Mouse (Mus musculus) liver, embryonic 15.5 days (tissue): Measurements from ENCODE around the gene Ttc9. TPM values are rescaled to one million over a fixed set of nuclear protein-coding genes. Genes with fewer than 3 reads are reported as not detected.
A peak's percentile ranks its signal among the peaks of the same experiment; 100 is the strongest.

Experiments used
- ATAC-seq: fragments of 200-750 bp; cut with Nextera tagmentation; 2 replicates; pipeline ENCODE4 v1.8.0; 2017; ENCODE audit warnings: moderate number of reproducible peaks, mild to moderate bottlenecking, moderate library complexity; ENCODE audit not compliant: insufficient read depth
- H3K27ac ChIP-seq: fragments of 300-500 bp; sonication (generic); replicated peaks from 2 replicates; pipeline ENCODE4 v1.5.1; 2015; ENCODE audit warnings: mild to moderate bottlenecking, inconsistent platforms
- H3K27me3 ChIP-seq: fragments of 300-500 bp; sonication (generic); 2 replicates; pipeline ENCODE4 v1.6.1; 2015; ENCODE audit warnings: mild to moderate bottlenecking, inconsistent platforms
- H3K36me3 ChIP-seq: fragments of 300-500 bp; sonication (generic); replicated peaks from 2 replicates; pipeline ENCODE4 v1.6.1; 2015; ENCODE audit warnings: moderate library complexity, mild to moderate bottlenecking, inconsistent platforms
- H3K4me1 ChIP-seq: fragments of 300-500 bp; sonication (generic); replicated peaks from 2 replicates; pipeline ENCODE4 v1.6.1; 2015; ENCODE audit warnings: inconsistent platforms
- H3K4me2 ChIP-seq: fragments of 300-500 bp; sonication (generic); 2 replicates; pipeline ENCODE4 v1.6.1; 2015; ENCODE audit warnings: moderate library complexity, mild to moderate bottlenecking, inconsistent platforms
- H3K4me3 ChIP-seq: fragments of 300-500 bp; sonication (generic); replicated peaks from 2 replicates; pipeline ENCODE4 v1.5.1; 2015; ENCODE audit warnings: mild to moderate bottlenecking, inconsistent platforms
- H3K9ac ChIP-seq: fragments of 300-500 bp; sonication (generic); 2 replicates; pipeline ENCODE4 v1.6.1; 2015; ENCODE audit warnings: moderate library complexity, mild to moderate bottlenecking, inconsistent platforms
- H3K9me3 ChIP-seq: fragments of 300-500 bp; sonication (generic); replicated peaks from 2 replicates; pipeline ENCODE4 v1.6.1; 2016; ENCODE audit warnings: inconsistent platforms
- WGBS: fragments of 180-500 bp; shearing (Covaris S2); methylation state at CpG from one replicate; pipeline ENCODE4 v1.1.7; 2015; ENCODE audit warnings: mixed read lengths; ENCODE audit not compliant: insufficient replicate concordance; 5-methylcytosine and 5-hydroxymethylcytosine counted together
- polyA plus RNA-seq: library from polyadenylated mRNA; unstranded; fragments of >200 nt; fragmentation: Nextera tagmentation; extraction: Ambion mirVana; gene quantifications from 2 replicates; pipeline ENCODE4 v1.2.1, GENCODE M21; 2015

Gene Ttc9
- polyA plus RNA-seq, result 0.20 and 0.24 TPM in 2 replicates

DNA sequence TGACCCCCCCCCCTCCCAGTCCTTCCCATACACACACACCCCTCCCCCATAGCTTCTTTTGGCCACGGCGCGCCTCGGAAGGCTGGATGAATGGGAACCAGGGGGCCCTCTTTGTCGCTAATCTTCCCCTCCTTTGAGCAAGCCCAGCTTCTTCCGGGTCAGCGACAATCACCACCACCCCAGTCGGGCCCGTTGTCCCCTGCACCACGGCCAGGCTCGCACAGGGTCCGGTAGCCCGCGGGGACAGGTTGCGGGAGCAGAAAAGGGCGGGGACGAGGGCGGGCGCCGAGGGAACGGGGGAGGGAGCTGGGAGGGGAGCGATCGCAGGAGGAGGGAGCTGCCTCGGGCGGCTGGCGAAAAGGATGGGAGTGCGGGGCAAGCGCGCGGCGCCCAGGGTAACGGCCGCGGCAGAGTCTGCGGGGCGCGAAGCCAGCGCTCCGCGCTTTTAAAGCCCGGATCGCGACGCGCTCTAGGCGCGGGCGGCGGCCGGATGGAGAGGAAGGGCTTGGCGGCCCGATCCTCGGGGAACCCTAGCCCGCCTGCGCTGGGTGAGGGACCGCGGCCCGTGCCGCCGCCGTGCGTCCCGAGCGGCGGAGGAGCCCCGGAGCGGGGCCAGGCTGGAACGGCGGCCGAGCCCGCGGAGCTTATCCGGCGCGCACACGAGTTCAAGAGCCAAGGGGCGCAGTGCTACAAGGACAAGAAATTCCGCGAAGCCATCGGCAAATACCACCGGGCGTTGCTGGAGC lies at the start of gene Ttc9:
Gene Ttc9, plus strand, starts transcription at position 335 of the 746 bp plus-strand sequence.
- under 1% methylated on average over 78 of the region's 82 CpGs for WGBS
- Histone ChIP-seq H3K4me3 (peak within 1 kb of the TSS; percentile 43), H3K9me3 (no peaks in the 10 kb centered on the region), H3K9ac (no peak within 1 kb of the TSS), H3K36me3 (no peaks in the 10 kb centered on the region), H3K4me1 (peaks cover 7% of the 10 kb centered on the region; the same call in 1 of the 2 replicates), H3K4me2 (peak within 1 kb of the TSS; percentile 63), H3K27ac (no peak within 1 kb of the TSS), H3K27me3 (peaks cover 64% of the 10 kb centered on the region)
- no peak for ATAC-seq

DNA sequence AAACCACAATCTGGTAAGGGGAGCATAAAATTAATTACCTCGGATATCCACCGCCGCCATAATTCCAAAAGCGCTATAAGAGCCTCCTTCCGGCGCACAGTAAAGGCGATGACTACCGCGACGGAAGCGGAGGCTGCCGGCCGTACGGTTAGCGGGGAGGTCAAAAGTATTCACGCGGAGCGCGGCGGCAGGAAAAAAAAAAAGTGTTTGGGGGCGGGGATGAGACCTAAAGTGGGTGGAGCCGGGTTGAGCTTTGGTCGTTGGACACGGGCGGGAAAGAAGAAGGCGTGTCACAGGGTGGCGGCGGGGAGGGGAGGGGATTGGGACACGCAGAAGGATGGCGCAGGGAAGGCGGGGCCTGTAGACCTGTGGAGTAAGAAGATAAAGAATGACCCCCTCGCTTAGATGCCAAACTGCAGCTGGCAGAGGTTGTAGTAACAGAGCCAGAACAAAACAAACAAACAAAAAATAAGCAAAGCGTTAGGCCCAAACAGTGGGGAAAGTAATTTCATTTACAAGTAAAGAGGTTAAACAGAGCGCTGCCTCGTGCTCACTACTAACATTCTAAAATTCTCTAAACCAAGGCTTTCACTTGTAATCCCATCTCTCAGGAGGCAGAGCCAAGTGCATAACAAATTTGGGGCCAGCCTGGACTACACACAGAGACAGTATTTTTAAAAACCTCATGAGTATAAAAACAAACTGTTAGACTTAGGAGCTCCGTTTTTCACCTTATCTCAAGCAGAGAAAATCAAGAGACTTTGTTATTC lies 36.0 kb upstream of the Ttc9 start, which contains the start of gene Med6:
Gene Med6, minus strand, starts transcription at position 107 of the 770 bp plus-strand sequence.
- Histone ChIP-seq H3K4me3 (peak within 1 kb of the TSS; percentile 84), H3K27ac (peak within 1 kb of the TSS; percentile 85)

DNA sequence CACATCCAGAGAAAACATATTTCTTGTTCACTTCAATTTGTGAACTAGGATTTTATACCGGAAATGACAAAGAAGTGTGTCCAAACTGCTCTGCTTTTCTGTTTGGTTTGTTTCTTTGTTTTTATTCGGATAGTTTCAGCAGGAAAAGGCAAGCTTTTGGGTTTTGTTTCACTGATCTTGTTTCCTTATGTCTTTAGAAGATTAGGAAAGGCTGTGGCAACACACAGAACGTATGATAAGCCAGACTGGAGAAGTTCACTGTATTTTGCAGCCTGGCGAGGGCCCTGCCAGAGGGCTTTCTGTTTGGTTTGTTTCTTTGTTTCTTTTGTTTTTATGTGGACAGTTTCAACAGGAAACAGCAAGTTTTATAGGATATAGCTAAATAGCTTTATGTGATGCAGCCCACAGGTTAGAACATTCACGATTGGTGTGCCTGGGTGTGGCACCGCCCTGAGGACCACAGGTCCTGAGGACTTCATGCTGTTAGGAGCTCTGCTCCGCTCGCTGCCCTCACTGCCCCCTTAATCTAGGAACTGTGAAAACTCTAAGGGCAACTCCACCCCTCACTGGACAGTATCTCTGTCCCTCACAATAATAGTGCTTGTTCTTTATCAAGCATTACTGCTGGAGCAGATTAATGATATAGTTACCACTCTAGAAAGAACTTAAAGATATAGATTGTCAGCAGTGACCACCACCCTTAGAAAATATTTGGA lies 34.3 kb upstream of the Ttc9 start:
- H3K4me3 ChIP-seq, result no peak overlapping the region
- peaks cover 13% of the 10 kb centered on the region; the same call in 1 of the 2 replicates for H3K27me3 ChIP-seq
- WGBS, result 22% methylated on average over 8 of the region's 8 CpGs
- peak overlapping the region; percentile 48 for H3K4me2 ChIP-seq
- H3K36me3 ChIP-seq, result no peaks in the 10 kb centered on the region
- ATAC-seq, result peak; percentile 32
- no peaks in the 10 kb centered on the region for H3K9me3 ChIP-seq
- H3K9ac ChIP-seq, result peak overlapping the region; percentile 15; the same call in 1 of the 2 replicates
- H3K4me1 ChIP-seq, result peaks cover 24% of the 10 kb centered on the region
- H3K27ac ChIP-seq, result peak overlapping the region; percentile 85

More for the DNA sequence above, 36.0 kb upstream of the Ttc9 start, which contains the start of gene Med6:
- H3K36me3 ChIP-seq, result peaks cover 11% of the 10 kb centered on the region
- peak within 1 kb of the TSS; percentile 67 for H3K4me2 ChIP-seq
- ATAC-seq, result peak; percentile 97
- peak within 1 kb of the TSS; percentile 63 for H3K9ac ChIP-seq
- WGBS, result 1% methylated on average over 36 of the region's 36 CpGs
- H3K27me3 ChIP-seq, result peaks cover 7% of the 10 kb centered on the region; the same call in 1 of the 2 replicates
- H3K9me3 ChIP-seq, result no peaks in the 10 kb centered on the region
- H3K4me1 ChIP-seq, result peaks cover 24% of the 10 kb centered on the region

DNA sequence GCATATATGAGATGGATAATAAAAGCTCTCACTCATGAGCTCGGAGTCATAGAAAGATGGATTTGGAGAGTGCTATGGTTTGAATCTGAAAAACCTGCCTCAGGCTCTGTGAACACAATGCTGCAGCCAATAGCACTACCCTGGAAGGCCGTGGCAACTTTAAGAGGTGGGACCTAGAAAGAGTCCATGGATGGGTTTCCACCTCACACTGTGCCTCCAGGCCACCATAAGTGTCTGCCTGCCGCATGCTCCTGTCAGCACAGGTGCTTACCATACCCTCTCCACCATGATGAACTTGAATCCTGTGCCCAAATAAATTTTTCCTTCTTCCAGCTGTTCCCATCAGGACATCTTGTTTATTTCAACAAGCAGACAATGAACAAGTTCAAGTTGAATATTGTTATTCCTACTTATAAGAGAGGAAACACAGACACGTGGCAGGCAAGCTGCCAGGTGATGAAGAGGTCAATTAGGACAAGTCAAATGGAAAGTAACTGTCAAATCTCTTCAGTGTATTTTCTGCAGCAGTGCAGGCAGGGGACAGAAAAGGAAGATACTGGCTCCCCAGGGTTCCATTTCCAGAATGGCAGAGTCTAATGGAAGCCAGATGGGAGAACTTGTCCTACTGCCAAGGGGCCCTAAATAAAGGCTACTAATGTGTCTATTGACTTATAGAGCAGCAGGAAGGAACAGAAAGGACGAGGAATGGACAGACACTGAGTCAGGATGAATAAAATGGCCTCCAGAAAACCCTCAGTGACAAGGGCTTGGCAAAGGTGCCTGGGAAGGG lies 25.9 kb upstream of the Ttc9 start:
- H3K4me1 ChIP-seq, result no peaks in the 10 kb centered on the region
- no peak overlapping the region for H3K4me3 ChIP-seq
- H3K27ac ChIP-seq, result no peak overlapping the region
- ATAC-seq, result no peak
- H3K27me3 ChIP-seq, result peaks cover 27% of the 10 kb centered on the region
- no peak overlapping the region for H3K9ac ChIP-seq
- H3K9me3 ChIP-seq, result no peaks in the 10 kb centered on the region
- H3K4me2 ChIP-seq, result no peak overlapping the region
- WGBS, result 47% methylated on average over 5 of the region's 5 CpGs
- H3K36me3 ChIP-seq, result no peaks in the 10 kb centered on the region

DNA sequence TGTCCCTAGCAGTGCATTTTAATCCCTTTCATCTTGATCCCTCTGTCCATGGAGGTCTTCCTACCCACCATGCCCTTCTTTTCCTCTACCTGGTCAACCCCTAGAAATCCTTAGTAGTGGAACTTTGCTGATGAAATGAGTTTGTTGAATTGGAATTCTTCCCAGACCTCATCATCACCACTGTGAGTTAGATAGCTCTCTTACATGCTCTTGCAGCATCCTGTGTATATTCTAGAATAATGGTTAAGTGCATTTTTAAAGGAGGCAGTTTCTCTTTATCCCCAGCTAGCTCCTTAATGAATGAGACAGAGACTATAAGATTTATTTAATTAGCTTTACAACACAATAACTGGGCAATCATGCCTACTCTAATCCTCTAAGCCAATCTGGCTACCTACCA lies 21.6 kb upstream of the Ttc9 start:
- peaks cover 12% of the 10 kb centered on the region; the same call in 1 of the 2 replicates for H3K27me3 ChIP-seq
- no peaks in the 10 kb centered on the region for H3K36me3 ChIP-seq
- H3K9me3 ChIP-seq, result no peaks in the 10 kb centered on the region
- no peak overlapping the region for H3K27ac ChIP-seq
- no peak for ATAC-seq
- H3K4me2 ChIP-seq, result no peak overlapping the region
- H3K4me1 ChIP-seq, result no peaks in the 10 kb centered on the region
- no peak overlapping the region for H3K9ac ChIP-seq
- H3K4me3 ChIP-seq, result no peak overlapping the region

DNA sequence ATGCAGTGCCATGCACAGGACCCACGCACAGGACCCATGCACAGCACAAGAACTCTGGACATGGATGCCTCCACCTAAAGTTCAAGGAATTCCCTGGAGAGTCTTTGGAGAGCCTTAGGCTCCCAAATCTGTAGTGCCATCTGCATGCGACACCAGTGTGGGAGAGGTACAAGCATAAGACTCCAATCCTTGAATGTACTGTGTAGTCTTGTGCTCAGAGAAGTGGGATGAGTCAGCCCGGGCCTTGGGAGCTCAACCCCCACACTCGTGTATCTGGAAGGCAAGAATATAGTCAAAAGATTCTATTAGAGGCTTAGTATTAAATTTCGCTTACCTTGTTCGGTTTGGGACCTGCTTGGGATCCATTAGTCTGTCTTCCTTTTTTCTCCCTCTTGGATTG lies 15.2 kb upstream of the Ttc9 start:
- H3K4me2 ChIP-seq, result no peak overlapping the region
- 0 out of 2 replicates have a peak, but pooled peaks cover 6% of the 10 kb centered on the region for H3K27me3 ChIP-seq
- no peak for ATAC-seq
- no peaks in the 10 kb centered on the region for H3K4me1 ChIP-seq
- no peaks in the 10 kb centered on the region for H3K36me3 ChIP-seq
- H3K27ac ChIP-seq, result no peak overlapping the region
- H3K9ac ChIP-seq, result no peak overlapping the region
- no peaks in the 10 kb centered on the region for H3K9me3 ChIP-seq
- no peak overlapping the region for H3K4me3 ChIP-seq
- 64% methylated on average over 6 of the region's 6 CpGs for WGBS

DNA sequence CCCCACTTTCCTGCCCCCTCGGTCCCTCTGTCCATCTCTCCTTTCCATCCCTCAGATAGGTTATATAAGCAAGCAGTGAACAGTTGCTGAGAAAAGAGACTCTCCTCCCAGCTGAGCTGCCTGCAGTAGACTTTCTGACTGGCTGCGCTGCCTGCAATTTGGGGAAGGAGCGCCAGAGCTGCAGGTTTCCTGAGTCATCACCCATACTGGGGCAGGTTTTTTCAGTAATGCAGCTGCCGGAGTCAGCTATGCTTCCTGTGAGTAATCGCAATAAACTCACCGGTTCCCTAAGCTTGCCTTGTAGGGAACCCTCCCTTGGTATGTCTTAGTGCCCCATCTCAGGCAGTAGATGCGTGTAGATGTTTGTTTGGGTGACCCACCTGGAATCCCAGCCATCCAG lies 14.1 kb upstream of the Ttc9 start:
- Histone ChIP-seq H3K9ac (no peak overlapping the region), H3K4me3 (no peak overlapping the region), H3K4me1 (no peaks in the 10 kb centered on the region), H3K36me3 (no peaks in the 10 kb centered on the region), H3K9me3 (no peaks in the 10 kb centered on the region), H3K27ac (no peak overlapping the region), H3K27me3 (no peaks in the 10 kb centered on the region), H3K4me2 (no peak overlapping the region)
- no peak for ATAC-seq
- WGBS, result 32% methylated on average over 7 of the region's 7 CpGs

DNA sequence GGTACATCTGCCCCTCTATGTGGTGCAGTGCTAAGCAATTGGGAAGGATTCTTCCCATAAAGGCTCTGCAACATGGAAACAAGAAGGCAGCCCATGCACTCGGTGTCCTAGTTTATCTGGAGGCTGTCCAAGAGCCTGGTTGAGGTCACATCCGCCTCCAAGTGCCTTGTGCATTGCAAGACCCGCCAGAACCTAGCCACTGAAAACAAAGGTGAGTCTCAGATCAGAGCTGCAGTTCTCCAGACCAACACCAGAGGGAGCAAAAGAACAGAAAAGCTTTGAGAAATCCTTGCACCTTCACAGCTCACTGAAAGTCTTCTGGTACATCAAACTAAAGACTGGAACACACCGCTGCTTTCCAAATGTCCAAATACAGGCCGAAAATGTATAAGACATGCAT lies 11.7 kb upstream of the Ttc9 start:
- ATAC-seq, result no peak
- H3K36me3 ChIP-seq, result no peaks in the 10 kb centered on the region
- H3K4me3 ChIP-seq, result no peak overlapping the region
- no peak overlapping the region for H3K9ac ChIP-seq
- no peaks in the 10 kb centered on the region for H3K9me3 ChIP-seq
- 12% methylated on average over 5 of the region's 5 CpGs for WGBS
- no peaks in the 10 kb centered on the region for H3K4me1 ChIP-seq
- no peak overlapping the region for H3K27ac ChIP-seq
- H3K27me3 ChIP-seq, result peaks cover 5% of the 10 kb centered on the region; the same call in 1 of the 2 replicates
- H3K4me2 ChIP-seq, result no peak overlapping the region

DNA sequence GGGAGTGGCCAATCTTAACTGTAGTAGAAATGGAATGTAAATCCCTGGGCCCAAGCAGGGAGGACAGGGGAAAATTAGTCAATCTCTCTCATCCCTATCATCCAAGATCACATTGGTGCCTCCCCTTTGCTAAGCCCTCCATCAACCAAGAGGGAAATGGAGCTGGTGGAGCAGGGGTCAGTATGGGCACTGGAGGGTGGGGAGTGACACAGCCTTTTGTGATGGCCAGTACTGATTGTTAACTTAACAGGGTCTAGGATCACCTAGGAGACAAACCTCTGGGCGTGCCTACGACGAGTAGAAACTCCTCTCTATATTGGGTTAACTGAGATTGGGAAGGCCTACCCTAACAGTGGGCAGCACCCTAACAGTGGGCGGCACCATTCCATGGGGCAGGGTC lies 7.7 kb upstream of the Ttc9 start:
- no peak overlapping the region for H3K9ac ChIP-seq
- H3K4me2 ChIP-seq, result no peak overlapping the region
- H3K27me3 ChIP-seq, result peaks cover 21% of the 10 kb centered on the region
- 49% methylated on average over 4 of the region's 4 CpGs for WGBS
- H3K36me3 ChIP-seq, result no peaks in the 10 kb centered on the region
- H3K27ac ChIP-seq, result no peak overlapping the region
- no peaks in the 10 kb centered on the region for H3K4me1 ChIP-seq
- ATAC-seq, result no peak
- H3K9me3 ChIP-seq, result no peaks in the 10 kb centered on the region
- H3K4me3 ChIP-seq, result no peak overlapping the region

DNA sequence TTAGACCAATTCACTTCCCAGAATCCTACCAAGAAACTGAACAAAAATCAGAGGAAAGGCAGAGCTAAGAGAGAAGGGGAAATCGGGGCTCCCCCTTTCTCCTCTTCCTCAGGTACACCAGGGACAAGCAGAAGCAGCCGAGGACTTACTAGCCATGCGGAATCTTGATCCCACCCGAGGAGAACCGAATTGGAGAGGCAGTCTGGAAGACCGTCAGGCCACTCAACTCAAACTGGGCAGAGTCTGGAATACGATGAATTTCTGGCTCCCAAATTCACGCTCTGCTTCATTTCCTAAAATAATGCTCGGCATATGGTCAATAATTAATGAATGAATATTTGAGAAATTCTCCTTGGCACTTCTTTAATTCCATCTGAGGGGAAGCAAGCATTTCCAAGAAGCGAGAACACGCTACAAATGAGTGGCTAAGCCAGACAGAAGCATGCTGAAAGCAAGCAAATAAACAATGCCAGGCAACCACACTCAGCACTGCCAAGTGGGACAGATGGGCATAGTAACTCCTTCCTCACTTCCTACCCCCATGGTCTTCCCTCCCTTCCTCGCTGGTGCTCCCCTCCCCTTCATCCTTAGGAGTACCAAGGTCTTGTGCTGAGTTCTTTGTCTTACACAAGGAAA lies 4.7 kb upstream of the Ttc9 start:
- Histone ChIP-seq H3K4me1 (0 out of 2 replicates have a peak, but pooled peaks cover 1% of the 10 kb centered on the region), H3K9ac (no peak overlapping the region), H3K4me3 (no peak overlapping the region), H3K9me3 (no peaks in the 10 kb centered on the region), H3K4me2 (no peak overlapping the region), H3K27ac (no peak overlapping the region), H3K36me3 (no peaks in the 10 kb centered on the region), H3K27me3 (peaks cover 50% of the 10 kb centered on the region)
- WGBS, result 59% methylated on average over 12 of the region's 12 CpGs
- ATAC-seq, result no peak
